Mouse (Mus musculus): ENCODE data around the gene Setx.

The Setx gene

DNA sequence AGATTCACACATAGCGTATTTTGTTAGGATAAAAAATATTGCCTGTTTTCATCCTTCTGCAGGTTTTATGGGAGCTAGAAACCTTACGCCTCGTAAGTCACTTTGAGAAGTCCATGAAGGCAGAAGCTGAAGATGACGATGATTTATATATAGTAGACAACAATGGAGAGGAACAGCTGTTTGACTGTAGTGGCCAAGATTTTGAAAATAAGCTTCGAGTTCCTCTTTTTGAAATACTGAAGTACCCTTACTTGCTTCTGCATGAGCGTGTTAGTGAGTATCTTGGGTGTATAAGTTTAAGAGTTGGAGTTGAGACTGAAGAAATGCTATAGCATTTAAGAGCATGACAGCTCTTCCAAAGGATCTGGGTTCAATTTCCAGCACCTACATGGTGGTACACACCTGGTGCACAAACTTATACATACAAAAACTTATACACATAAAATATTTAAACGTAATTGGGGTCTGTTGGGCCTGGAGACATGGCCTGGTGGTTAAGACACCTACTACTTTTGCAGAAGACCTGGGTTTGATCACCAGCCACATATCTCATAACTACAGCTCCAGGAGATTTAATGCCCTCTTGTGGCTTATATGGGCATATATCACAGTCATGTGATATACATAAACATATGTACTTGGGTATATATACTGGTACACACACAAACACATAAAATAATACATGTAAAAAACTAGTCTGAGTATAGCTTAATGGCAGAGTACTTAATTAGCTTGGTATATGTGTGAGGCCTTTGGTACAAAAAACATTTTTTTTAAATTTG is 6.3 kb downstream of the Setx start:
- DNase-seq (ENCODE audit: extremely low spot score, low read depth, low spot score): no peak

DNA sequence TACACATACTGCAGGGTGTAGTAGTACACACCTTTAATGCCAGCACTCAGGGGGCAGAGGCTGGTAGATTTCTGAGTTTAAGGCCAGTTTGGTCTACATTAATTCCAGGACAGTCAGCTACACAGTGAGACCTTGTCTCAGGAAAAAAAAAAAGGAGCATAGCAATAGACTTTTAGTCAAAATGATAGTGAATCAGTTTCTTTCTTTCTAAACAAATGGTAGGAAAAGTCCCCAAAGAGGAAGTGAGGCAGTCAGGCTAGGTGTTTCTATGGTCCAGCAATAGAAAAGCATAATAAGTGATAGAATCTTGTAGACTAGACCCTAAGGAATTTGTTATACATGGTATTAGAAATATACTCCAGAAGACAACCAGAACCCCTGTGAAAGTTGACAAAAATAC is 11.2 kb downstream of the Setx start:
- no peak for DNase-seq (ENCODE audit: extremely low spot score, low read depth, low spot score)

DNA sequence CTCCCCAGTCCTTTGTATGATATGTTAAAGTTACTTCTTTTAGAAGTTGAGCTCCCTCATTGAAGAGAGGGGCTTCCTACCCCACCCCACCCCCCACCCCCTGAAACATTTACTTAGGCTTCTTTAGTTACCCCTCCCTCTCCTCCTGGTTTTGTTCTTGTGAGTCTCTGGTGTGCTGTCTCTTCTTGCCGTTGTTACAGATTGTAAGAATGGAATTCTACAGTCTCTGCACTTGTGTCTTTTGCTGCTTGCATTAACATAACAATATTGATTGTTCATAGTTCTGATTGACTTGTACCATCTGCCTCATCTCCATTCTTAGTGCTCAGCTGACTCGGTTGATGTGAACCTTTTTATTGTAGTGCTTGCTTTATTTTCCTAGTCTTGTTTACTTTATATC is 28.0 kb downstream of the Setx start:
- no peak for DNase-seq (ENCODE audit: extremely low spot score, low read depth, low spot score)

DNA sequence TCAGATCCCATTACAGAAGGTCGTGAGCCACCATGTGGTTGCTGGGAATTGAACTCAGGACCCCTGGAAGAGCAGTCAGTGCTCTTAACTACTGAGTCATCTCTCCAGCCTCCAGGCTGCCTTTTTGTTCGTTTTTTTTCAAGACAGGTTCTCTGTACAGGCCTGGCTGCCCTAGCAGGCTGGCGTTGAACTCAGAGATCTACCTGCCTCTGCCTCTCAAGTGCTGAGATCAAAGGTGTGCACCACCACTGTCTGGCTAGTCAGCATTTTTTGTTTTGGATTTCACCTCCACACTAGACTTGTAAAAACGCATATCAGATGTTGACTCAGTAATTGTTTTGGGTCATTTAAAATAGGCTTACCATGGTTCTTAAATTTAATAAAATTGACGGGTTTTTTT is 44.1 kb downstream of the Setx start:
- DNase-seq (ENCODE audit: extremely low spot score, low read depth, low spot score): no peak

DNA sequence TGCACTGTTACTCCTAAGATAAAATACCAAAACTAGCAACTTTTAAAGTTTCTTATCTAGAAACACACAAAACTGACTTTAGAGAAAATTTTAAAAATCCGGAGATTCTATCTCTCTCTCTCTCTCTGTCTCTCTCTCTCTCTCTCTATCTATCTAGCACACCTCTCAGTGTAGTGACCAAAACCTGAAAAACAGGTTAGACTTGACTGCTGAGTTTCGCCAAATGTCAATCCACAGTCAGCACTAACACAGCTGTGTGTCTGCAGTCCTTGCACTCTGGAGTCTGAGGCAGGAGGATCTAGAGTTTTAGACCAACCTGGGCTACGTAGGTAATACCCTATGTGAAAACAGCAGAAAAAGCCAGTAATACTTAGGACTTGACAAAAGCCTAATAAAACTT is 50.9 kb downstream of the Setx start:
- no peak for DNase-seq (ENCODE audit: extremely low spot score, low read depth, low spot score)

DNA sequence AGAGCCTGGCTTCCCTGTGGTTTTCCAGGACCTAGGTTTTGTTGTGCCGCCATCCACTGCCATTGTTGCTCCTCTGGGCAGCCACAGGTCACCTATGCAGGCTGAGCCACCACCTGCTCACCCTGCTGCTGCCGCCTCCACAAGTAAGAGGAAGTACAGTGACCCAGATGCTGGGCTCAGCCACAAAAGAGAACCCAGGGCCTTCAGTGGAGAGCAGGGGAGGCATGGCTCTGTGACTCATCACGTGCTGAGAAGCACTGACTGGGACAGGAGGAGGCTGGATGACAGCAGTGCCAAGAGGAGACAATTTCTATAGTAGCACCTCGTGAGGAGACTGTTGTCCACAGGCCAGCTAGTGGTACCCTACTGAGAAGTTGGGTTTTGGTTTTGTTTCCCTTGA is 55.8 kb downstream of the Setx start:
- no peak for DNase-seq (ENCODE audit: extremely low spot score, low read depth, low spot score)

DNA sequence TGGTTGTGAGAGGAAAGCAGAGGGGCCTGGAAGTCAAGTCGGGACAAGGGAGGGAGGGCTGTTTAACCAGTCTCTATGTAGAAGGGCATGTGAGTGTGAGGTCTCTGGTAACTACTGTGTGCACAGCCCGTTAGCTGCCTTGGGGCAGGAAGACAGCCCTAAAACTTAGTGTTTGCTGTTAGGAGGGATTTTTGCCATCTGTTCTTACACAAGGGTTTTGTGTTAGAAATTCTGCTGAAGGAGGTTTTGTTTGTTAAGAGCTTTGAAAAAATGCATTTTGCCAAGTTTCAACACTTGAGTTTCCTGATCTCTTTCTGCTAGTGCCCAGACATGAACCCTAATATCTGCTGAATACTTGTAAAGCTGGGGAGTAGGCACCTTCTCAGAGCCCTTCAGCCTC is 57.1 kb downstream of the Setx start:
- DNase-seq (ENCODE audit: extremely low spot score, low read depth, low spot score): no peak

DNA sequence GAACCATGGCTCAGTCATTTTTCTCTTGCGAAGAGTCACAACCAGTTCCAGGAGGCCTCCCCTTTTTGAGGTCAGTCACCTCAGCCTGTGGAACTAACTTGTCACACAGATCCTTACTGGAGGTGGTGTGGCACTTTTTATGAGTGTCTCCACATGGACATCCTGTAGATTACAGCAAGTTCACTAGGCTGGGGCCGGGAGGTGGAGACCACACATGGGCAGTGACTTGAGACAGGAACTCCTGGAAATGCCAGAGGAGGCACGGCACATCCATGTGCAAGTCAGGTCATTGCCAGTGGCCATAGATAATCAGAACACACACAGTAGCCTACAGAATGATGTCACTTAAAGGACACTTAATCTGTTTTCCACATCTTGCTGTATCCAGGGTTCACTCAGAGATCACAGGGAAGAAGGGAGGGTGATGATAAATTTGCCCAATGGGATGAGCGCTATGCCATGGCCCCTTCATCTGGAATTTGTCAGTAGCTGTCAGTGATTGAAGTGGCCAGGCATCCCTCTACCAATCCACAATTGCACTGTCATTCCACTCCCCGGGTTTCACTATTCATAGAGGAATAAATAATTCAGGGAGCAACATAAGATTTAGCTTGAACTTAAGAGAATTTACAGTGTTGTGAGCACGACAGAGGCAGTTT is 59.4 kb downstream of the Setx start:
- DNase-seq (ENCODE audit: extremely low spot score, low read depth, low spot score): no peak

DNA sequence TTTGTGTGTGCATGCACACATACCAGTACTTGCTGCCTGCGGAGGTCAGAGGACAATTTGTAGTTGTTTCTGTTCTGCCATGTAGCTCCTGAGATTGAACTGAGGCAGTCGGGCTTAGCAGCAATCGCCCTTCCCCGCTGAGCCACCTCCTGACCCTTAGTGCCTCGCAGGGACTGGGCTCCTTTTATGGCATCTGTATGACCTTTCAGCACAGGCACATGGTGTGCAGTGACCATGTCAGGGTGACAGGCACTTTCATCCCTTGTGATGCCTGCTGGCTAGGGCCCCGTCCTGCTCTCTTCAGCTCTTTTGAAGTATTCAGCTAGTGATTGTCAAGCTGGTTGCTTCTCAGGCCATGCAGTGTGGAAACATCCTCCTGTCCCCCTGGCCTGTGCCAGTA is 62.2 kb downstream of the Setx start:
- DNase-seq (ENCODE audit: extremely low spot score, low read depth, low spot score): no peak

DNA sequence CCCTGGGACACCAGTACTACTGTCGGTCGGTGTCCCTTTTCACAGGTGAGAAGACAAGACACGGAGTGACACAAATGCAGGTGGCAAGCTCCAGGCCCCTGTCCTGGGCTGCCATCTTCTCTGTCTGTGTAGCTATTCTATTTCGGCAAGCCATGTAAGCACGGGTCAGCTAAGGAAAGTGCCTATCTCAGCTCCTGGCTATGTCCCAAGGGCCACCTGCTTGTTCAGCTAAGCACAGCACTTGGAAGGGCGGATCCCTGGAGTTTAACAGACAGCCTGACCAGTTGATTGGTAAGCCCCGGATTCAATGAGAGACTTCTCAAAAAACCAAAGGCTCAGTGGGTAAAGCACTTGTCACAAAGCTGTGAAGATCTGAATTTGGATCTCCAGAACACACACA is 66.4 kb downstream of the Setx start:
- DNase-seq (ENCODE audit: extremely low spot score, low read depth, low spot score): no peak

DNA sequence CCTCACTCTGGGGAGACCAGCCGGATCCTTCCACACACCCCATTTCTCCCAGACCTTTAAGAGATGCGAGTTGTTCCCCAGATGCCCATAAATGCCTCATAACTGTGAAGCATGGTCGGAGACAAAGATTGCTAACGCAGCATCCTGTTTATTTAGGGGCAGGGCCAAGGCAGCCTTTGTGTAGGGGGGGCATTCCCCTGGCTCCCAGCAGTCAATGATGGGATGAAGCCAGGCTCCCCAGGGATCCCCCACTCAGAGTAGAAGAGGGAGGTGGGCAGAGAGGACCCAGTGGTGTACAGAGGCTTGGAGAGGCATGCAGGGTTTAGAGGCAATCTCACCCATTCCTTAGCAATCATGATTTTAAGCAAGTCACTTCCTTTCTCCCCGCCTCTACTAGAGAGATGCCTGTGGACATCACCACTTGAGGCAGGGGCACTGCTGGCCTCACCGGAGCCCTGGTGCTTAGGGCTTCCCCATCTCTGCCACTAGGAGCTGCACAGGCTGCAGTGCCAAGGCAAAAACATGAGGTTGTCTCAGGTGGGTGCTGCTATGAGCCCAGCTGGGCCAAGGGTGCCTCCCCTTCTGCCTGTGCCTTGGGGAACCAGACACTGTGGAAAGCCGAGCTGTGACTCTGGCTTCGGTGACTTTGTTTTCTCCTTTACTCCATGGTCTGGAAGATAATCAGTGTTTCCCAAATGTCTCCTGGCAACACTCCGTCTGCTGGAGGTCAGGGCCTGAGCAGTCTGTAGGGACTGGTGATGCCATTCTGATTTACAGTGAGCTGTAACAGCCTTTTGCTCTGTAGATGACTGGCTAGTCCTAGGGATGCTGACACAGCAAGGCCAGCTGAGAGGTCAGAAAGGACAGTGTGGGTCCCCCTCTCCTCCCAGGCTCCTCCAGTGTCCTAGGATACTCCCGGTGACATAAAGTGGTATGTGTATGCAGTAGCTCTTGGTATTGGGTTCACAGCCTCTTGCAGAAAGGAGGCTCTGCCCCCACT is 67.5 kb downstream of the Setx start:
- no peak for DNase-seq (ENCODE audit: extremely low spot score, low read depth, low spot score)

DNA sequence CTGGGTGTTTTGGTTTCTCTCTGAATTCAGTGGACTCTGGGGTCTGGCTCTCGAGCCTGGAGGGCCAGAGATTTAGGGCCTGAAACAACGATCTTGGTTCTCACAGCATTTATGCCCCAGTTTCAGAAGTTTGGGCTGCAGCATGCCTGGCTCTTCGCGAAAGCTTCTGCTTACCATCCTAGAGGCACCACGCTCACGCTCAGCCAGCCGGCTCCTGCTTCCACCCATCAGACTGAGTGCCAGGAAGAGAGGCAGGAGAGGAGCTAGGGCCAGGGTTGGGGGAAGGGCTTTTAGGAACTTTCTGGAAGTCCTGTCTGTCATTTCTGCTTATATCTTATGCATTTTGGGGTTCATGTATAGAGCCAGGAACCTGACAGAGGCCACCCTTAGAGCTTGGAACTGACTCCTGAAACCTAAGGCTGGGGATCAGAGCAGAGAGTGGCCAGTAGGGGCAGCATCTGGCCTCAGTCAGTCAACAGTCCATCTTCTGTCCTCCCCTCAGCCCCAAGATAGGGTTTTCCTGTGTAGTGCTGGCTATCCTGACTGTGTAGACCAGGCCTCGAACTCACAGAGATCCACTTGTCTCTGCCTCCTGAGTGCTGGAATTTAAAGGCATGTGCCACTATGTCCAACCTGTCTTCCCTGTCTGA is 68.8 kb downstream of the Setx start:
- DNase-seq (ENCODE audit: extremely low spot score, low read depth, low spot score): no peak

DNA sequence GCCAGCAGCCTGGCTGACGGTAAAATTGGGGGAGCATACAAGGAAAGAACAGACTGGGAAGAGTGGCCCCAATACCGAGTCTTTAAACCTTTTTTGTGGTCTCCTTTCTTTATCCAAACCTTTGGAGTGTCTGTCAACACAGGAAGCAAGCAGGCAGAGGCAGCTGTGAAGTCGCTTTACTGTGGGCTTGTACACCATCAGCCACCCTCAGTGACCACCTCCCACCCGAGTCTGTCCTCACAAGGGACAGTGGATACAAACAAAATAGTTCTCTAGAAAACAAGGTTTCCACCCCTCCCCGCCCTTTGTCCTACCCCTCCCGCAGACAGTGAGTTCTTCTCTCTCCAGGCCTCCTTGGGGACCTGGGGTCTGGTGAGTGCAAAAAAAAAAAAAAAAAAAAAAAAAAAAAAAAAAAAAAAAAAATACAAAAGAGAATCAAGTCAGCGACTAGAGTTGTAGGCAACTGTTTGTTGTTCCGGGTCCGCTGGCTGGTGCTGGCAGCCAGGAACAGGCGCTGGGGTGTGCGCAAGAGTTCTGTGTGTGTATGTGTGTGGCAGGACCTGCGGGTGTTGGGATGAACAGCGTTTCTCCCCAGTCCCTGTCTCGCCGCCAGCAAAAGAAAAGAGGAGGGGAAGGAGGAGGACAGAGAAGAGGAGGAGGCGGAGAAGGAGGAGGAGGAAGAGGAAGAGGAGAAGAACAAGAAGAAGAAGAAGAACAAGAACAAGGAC is 70.0 kb downstream of the Setx start:
- no peak for DNase-seq (ENCODE audit: extremely low spot score, low read depth, low spot score)

DNA sequence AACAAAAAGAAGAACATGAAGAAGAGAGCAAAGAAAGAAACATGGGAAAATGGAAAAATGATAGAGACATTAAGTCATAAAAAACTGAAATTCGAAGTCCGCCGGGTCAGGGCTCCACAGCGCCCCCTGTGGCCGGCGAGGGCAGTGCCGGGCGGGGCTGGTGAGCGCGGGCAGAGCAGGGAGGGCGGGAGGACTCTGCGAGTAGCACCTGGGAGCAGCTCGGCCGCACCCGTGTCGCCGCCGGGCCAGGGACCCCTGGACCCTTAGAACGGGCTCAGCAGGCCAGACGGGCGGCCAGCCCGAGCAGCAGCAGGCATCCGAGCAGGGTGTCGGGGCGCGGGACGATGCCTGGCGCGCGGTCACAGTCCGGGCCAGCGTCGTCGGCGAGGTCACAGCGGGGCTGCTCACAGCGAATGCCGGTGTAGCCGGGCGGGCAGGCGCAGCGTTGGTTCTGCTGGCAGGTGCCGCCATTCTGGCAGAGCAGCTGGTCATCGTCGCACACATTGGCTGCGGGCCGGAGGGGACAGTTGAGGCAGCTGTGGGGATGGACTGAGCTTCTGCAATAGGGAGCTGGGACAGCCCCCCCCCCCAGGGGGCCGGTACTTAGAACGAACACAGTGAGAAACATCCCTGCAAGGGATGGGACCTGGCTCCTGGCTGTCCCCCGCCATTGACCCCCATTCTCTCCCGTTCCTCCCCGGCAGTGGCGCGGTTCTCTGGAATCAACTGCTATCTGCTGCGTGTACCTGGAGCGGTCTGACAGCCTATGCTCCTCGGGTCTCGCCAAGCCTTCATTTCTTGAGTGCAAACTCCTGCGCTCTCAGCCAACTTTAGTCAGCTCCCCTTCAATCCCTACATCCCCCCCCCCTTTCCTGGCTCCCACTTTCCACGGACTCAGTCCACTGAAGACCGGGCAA is 70.8 kb downstream of the Setx start:
- DNase-seq (ENCODE audit: extremely low spot score, low read depth, low spot score): no peak

DNA sequence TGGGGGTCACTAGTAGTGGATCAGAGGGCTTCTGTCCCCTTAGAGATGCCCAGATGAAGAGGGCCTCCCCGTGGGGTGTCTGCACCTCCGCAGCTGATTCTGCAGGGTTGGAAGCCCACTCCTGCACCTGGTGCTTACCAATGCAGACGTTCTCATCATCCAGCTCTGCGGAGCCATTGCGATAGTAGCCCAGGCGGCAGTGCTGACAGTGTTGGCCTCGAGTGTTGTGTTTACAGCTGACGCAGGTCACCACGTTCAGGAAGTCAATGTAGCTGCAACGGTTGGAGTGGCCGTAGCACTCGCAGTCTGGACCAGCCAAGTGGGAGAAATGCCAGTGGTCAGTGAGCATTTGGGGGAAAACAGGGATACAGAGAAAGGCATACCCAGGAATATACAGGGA is 72.9 kb downstream of the Setx start:
- DNase-seq (ENCODE audit: extremely low spot score, low read depth, low spot score): no peak

DNA sequence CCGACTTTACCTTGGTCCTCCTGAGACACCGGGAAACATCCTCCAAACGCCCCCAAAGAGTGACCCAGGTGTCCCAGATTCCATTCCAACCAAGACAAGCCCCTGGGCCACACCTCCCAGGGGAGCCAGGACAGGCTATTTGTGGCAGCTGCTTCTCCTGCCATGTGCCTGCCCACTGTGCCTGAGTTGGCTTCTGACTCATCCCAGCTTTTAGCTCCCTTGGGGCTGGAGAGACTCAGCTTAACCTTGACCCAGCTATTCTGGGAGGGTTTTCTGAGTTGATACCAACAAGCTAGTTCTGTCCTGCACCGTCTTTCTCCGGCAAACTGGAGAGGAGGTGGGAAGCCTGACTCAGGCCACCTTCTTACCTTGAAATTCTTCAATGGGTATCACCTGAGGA is 74.5 kb downstream of the Setx start:
- DNase-seq (ENCODE audit: extremely low spot score, low read depth, low spot score): no peak

DNA sequence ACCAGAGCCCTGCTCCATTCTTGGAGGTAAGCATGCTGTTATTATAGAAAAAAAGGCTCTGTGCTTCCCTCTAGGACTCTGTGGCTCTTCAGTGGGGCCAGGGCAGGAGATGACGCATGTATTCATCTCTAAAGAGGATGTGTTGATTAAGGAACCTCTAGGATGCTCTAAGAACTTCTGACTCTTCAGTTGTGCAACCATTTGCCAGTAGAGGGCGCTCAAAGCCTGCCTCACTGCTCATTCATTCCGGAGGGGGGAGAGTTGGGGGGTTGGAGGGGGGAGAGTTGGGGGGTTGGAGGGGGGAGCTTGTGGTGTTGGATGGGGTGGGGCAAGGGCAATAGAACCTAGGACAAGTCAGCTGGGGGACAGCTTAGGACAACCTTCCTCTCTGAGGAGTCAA is 75.9 kb downstream of the Setx start:
- DNase-seq (ENCODE audit: extremely low spot score, low read depth, low spot score): no peak

DNA sequence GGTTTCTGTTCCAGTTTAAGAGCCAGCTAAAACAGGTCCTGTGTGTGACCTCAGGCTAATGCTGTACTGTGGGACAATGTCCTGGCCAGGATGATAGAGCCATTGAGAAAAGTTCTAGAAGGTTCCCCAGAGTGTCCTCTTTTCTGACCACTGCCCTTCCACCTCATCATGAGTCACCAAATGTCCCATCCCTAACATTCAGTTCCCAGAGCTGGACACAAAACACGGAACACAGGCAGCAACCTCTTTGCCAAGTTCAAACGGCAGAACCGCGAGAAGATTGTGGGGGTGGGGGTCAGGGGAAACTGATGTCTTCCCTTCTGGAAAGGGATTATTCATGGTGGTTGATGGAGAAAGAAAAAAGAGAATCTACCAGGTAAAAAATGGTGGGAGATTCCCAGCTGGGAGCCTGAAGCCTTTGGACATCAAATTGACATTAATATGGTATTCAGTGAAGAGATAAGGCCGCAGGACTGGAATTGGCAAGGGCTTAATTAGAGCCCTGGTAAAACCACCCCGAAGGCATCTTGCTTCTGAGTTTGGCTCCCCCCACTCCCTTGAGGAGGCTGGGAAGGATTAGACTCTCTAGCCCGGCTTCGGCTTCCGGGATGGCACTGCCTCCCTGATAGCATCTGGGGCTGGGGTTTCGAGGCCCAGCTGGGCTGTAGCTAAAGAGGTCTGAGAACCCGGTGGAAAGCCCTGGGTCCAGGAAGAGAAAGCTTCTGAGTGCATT is 77.4 kb downstream of the Setx start:
- DNase-seq (ENCODE audit: extremely low spot score, low read depth, low spot score): no peak

DNA sequence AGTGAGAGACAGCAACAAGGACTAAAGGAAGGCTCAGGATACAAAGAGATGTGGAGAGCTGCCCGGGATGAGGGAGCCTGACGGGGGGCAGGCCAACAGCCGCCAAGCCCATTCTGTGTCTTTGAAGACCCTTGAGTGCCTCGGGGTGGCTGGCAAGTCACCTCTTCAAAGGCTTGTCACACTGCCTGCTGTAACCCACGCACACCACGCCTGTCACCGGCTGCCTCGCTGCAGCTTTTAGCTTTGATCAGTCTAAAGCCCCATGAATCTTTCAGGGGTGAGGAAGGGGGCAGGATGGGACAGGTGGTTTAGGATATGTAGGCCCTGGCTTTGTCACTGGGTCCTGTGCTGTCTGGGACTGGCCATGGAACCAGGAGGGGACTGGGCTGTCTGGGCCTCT is 82.2 kb downstream of the Setx start:
- DNase-seq (ENCODE audit: extremely low spot score, low read depth, low spot score): no peak
